Mouse (Mus musculus) right cerebral cortex, adult 2 months (tissue): ENCODE measurements around the gene Cdcp2.
A peak's percentile ranks its signal among the peaks of the same experiment; 100 is the strongest.
"Not testable (repeated sequence)": the region's sequence is repeated elsewhere in the genome, so short reads cannot be mapped to it uniquely, and the experiment has no call there.

Source experiments
- DNase-seq, 2 experiments: peaks; one replicate each; pipeline ENCODE4 v3.0.0; 2021 to 2022; ENCODE audit warnings: low spot score in 2 of 2

The Cdcp2 gene

DNA sequence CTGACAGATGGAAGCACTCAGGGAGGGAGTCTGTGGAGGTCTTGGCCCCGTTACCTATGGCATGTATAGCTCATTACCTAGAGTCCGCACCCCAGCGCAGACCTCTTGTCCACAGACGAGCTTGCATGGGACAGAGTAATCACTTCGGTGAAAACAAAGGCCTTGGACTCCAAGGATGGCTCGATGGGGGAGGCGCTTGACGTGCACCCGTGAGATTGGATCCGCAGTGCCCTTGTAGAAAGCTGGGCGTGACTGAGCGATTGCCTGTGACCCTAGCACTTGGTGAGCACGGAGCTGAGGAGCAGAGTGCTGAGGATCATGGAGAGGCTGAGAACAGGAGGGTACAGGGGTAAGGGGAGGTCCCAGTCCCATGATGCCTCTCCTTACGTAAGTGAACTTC is 5.0 kb upstream of the Cdcp2 start:
- no peak for DNase-seq

- no peak for DNase-seq
These were observed 2.1 kb upstream of the Cdcp2 start for GRCm38 (mm10) chr4:107094484-107095187.

GRCm38 (mm10) chr4:107096043-107096442 is 648 bp upstream of the Cdcp2 start:
- no peak for DNase-seq

- no peak for DNase-seq
These were observed 1.2 kb downstream of the Cdcp2 start for GRCm38 (mm10) chr4:107097871-107098270.

- DNase-seq, result no peak
These were observed 1.7 kb downstream of the Cdcp2 start for GRCm38 (mm10) chr4:107098375-107098774.

DNA sequence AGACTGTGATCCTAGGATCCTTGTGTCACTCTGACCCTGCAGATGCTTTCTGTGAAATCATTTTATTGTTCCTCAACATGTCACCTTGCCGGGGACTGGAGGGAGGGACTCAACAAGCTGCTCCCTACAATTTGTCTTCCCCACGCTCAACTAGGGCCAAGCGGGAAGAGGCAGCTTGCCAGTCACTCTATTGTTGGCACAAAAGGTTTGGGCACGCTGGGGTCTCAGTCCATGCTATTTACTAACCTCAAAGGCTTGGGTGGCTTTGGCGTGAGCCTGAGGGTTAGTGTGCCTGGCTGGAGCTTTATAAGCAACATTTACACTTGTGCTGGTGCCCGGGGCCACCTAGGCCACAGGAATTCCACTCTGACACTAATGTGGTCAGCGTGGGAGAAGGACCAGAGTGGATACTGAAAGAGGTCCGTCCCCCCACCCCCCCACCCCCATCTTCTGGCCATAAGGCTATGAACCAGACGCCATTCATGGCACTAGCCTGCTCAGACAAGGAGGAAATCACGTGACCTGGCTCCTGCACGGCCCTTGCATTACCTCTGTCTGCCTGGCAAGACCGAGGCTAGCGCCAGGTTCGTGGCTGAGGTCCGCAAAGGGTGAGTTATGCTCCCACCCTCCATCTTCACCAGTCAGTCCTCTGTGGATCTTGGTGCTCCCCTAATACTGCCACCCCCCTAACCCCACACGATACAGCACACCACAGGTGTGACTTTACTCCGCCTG is 2.3 kb downstream of the Cdcp2 start:
- DNase-seq, result no peak

DNA sequence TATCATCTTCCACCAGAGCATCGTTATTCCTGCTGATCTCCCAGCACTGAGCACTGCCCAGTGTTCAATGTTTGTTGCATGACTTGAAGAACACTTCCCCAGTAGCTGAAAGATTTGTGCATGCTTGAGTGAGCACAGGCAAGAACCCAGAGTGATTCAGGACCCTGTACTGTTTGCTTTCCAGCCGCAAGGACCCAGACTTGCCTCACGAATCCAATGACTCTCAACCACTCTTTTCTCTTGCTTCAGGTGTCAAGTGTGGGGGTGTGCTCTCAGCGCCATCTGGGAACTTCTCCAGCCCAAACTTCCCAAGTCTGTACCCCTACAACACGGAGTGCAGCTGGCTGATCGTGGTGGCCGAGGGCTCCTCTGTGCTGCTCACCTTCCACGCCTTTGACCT is 5.5 kb downstream of the Cdcp2 start:
- no peak for DNase-seq

DNA sequence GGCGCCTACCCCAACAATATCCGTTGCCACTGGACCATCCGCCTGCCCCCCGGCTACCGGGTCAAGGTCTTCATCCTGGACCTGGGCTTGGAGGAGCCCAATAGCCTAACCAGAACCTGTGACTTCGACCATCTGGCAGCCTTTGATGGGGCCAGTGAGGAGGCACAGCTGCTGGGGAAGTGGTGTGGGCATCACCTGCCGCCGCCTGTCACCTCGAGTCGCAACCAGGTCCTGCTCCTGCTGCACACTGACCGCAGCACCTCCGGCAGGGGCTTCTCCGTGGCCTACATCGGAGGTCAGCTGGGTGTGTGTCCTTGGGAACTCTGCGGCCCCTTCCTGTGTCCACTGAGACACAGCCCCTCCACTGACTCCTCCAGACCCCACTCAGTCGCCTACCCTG is 10.1 kb downstream of the Cdcp2 start:
- no peak for DNase-seq

GRCm38 (mm10) chr4:107108291-107108731 is 11.6 kb downstream of the Cdcp2 start:
- DNase-seq, result peak; percentile 28 to 35

DNA sequence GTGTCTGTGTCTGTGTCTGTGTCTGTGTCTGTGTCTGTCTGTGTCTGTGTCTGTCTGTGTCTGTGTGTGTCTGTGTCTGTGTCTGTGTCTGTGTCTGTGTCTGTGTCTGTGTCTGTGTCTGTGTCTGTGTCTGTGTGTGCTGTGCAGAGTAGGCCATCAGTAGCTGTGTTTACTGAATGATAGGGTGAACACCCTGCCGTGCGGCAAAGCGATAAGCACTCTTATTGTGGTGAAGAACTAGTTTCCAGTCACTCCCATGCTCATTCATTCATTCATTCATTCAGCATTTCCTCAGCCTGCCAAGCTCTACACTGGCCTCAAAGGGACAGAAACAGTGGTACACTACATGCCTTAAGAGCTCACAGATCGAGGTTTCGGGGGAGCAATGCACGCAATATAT is 12.5 kb downstream of the Cdcp2 start:
- DNase-seq, result not testable (repeated sequence)

DNA sequence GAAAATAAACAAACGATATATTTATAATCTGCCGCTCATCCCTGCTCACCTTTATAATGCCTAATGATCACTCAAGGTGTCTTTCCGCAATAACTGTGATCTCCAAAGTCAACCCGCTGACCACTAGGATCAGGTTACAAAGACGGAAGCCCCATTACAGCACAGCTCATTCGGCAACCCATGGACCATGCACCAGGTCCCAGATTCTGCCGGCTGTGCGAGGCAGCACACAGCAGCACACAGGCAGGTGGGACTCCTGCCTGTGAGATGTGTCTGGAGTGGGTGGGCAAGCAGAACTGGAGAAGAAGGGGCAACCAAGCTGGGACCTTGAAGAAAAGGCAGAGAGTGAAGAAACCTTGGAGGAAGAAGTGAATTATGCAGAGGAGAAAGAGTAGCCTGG is 17.6 kb downstream of the Cdcp2 start:
- DNase-seq, result no peak

GRCm38 (mm10) chr4:107117741-107118385 is 21.2 kb downstream of the Cdcp2 start:
- no peak for DNase-seq

GRCm38 (mm10) chr4:107119056-107119455 is 22.4 kb downstream of the Cdcp2 start:
- DNase-seq, result no peak

- DNase-seq, result no peak
These were observed 24.0 kb downstream of the Cdcp2 start for GRCm38 (mm10) chr4:107120676-107121075.

DNA sequence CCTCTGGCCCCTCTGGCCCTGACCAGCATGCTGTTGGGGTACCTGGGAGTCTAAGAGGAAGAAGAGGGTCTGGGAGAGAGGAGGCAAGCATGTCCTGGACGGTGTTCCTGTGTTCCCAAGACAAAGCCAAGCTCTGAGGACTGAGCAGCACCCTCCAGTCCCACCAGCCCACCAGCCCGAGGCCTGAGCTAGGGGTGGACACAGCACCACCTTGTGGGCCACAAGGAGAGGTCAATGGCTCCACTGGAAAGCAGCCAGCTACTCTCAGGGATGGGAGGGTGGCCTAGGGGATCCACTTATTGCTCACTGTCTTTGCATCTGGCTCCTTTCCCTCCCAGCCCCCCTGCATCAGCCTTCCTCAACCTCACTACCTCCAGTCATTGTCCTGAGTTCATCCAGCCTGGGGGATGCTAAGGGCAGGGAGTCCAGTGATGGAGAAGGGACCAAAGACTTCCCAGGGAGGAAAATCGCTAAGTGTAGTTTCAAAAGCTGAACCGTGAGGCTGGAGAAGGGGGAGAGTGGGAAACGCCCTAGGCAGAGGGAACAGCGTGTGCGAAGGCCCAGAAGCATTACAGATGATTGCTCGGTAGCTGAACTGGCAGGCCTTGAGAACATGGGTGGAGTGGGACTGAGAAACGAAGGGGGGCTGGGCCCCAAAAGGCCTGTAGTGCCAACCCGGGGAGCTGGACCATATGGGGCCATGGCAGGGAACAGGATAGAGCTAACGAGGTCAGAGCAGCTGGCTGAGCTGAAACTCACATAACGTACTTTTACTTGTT is 24.7 kb downstream of the Cdcp2 start:
- no peak for DNase-seq

DNA sequence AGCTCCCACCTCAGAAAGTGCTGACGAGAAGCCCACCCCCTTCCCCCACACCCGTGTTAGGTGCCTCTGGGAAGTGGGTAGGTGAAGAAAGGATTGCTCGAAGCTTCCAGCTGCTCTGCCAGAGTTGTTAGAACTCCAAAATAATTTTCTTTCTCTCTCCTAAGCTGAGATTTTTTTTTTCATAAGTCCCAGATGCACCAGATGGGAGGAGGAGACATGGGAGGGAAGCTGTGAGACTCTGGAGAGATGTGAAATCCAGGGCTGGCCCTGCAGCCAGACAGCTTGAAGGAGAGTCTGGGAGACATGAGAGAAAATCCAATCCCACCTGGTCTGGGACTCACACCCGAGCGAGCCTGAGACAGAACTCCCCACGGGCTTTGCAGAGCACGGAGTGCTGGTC is 27.7 kb downstream of the Cdcp2 start:
- peak; percentile 15 to 20 for DNase-seq

DNA sequence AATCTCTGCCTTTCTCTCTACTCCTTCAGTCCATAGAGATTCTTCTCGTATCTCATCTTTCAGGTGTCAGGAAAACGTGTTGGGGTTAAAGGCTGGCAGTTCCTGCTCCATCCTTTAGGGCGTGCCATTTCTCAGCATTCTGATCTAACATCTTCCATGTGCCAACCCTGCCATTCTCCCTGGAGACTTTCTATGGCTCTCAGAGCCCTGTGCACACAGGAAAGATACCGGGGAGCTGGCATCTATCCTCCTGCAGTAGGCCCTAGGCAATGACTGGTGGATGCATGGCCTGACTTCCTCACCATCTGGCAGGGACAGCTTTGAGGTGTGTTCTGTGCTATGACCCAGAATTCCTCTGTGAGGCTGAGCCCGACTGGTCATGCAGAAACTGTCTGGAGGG is 28.4 kb downstream of the Cdcp2 start:
- DNase-seq, result no peak

DNA sequence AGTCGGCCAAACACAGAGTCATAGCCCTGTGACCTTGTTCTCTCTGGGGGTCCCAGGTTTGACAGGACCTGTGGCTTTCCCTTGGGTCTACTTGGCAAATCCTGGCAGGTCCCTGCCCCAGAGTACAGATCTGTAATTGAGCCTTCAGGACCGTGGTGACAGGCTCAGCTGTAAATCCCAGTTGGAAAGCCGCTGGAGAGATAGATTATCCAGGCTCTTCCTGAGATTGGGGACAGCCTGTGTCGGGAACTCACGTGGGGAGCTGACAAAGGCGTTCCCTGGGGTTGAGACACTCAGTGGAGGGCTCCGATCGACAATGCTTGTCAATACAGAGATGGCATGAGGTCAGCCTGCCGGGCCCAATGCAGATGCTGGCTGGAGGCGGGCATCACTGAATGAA is 29.7 kb downstream of the Cdcp2 start:
- DNase-seq, result no peak

GRCm38 (mm10) chr4:107126891-107127524 is 30.3 kb downstream of the Cdcp2 start:
- DNase-seq, result no peak

DNA sequence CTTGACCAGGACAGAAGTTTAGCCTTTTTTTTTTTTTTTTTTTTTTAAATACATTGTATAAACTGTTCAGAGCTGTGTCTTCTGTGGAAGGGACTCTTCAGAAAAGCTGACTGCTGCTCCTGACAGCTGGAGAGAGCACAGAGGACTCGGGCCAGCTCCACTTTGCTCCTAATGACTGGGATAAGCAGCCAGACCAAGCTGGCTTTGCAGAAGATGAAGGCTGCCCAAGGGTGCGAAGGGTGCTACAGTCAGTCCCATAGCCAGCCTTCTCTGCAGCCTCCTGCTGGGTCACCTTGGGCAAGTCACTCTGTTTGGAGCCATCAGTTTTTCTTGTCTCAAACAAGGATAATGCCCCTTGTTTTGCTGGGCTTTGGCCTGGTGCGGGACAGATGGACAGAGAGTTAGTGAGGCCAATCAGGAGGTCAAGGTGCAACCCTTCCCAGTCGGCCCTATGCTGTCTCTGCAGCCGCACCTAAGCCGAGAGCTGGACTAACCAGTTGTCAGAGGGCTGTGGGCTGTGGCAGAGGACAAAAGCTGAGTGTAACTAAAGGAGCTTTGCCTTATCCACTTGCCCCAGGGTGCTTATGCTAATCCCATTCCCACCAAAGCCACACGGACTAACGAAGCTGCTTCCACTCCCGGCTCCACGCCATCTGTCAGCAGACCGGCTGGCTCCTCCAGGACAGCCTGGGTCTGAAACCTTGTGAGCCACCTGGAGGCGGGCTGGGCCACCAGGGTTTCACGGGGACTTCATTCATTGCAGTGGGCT is 31.4 kb downstream of the Cdcp2 start:
- DNase-seq, result no peak

GRCm38 (mm10) chr4:107129373-107129772 is 32.7 kb downstream of the Cdcp2 start:
- DNase-seq, result no peak
